Mouse (Mus musculus) kidney, adult 9 months (tissue): ENCODE data around the gene Sdr39u1.

Experiments
- DNase-seq: peaks from one replicate; pipeline ENCODE4 v3.0.0; 2022

Gene Sdr39u1

DNA sequence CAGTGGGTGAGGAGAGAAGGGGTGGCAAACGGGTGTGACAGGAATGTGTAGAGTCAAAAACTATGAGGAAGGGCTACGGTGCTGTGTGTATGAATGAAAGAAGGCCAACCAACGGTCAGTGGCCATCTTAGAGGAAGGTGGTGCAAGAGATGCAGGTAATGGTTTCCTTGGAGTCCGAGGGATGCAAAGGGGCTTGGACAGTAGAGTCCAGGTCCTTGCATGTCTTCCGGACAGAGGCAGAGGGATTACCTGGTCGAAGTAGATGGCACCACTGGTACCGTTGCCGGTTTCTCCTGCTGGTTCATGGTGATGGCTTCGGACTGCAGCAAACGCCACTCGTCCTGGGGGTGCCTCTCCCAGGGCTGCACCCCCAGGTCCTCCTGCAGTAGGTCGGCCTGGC is 16.4 kb downstream of the Sdr39u1 start:
- DNase-seq = no peak

DNA sequence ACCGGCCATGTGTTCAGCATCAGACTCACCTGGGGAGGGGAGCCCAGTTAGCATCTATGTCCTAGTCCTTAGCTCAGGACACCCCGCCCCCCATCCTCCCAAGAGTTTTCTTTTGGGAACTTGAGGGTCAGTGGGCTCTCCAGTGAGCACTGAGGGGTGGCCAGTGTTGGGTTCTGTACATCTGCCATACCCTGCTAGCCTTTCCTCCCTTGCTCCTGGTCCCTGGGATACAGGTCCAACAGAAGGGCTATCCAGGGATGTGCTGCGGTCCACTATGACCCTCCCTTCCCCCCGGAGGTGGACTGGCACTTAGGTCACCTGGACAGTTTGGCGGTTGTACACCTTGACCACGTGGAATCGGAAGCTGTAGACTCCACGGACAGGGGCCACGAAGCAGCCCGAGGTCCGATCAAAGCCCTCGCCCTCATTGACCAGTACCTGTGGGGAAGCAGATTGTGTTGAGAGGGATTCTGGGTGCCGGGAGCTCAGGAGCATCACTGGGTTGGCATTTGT is 16.9 kb downstream of the Sdr39u1 start:
- no peak for DNase-seq

DNA sequence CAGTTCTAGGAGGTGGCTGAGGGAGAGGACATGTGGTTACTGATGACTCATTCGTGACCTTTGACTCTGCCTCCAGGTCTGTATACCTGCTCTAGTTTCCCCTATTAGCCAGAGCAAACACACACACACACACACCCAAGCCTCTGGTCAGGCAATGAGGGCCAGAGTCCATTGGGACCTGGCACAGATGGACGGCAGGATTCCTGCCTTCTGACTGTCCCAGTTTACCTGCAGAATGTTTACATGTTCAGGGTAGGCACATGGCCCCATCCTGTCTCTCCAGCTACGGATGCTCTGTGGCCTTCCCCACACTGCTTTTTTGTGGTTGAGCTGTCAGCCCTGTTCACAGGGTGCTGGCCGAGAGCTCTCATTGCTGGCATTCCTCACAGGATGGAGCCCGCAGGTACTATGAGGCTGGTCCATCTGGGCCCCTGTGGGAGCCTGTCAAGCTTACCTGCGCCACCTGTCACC is 17.9 kb downstream of the Sdr39u1 start:
- DNase-seq = peak; percentile 79

DNA sequence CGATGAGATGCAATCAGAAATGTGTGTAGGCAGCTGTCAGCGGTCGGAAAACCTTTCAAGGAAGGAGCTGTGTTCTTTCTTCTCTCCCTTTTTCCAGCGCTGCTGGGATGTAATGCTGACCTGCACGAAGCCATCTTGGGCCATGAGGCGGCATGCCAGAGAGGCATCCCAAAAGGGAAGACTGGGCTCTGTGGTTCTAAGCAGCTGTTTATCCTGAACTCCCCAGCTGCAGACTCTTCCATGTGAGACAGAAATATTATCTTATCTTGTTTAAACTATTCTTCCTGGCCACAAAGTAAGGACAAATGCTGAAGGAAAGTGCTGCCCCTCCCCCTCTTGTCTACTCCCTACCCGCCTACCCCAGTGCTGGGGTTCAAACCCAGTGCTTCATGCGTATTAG is 19.1 kb downstream of the Sdr39u1 start:
- no peak for DNase-seq

DNA sequence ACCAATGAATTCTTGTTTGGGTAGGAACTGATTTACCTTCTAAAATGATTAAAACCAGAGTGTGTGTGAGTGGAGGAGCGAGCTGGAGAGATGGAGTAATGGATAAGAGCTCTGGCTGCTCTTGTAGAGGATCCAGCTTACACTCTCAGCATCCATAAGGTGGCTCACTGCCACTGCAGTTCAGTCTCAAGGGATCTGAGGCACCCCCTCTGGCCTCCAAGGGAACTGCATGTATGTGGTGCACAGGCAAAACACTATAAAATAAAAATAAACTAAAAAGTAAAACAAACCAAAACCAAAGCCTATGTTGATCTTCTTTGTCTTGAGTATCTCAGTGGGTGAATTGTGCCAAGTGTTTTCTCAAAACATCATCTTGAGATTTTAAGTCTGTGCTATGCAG is 20.5 kb downstream of the Sdr39u1 start:
- peak; percentile 86 for DNase-seq

DNA sequence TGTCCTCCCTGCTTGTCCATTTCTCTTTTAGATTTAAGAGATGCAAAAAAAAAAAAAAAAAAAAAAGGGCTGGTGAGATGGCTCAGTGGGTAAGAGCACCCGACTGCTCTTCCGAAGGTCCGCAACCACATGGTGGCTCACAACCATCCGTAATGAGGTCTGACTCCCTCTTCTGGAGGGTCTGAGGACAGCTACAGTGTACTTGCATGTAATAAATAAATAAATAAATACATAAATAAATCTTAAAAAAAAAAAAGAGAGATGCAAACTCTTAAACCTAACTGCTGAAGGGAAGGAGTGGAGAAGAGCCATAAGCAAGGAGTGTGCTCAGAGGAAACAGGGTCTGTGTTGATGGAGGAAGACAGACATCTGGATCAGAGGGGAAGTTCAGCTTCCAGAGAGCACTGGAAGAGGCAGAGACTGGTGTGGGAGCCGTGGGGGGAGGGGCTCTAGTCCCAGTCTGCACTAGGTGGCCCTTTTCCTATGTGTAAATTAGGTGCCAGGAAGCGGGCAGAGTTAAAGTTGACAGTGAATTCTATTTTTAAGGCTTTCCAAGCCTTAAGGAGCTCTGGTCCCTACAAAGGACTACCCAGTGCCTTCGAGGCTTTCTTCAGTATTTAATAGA is 21.7 kb downstream of the Sdr39u1 start:
- no peak for DNase-seq

DNA sequence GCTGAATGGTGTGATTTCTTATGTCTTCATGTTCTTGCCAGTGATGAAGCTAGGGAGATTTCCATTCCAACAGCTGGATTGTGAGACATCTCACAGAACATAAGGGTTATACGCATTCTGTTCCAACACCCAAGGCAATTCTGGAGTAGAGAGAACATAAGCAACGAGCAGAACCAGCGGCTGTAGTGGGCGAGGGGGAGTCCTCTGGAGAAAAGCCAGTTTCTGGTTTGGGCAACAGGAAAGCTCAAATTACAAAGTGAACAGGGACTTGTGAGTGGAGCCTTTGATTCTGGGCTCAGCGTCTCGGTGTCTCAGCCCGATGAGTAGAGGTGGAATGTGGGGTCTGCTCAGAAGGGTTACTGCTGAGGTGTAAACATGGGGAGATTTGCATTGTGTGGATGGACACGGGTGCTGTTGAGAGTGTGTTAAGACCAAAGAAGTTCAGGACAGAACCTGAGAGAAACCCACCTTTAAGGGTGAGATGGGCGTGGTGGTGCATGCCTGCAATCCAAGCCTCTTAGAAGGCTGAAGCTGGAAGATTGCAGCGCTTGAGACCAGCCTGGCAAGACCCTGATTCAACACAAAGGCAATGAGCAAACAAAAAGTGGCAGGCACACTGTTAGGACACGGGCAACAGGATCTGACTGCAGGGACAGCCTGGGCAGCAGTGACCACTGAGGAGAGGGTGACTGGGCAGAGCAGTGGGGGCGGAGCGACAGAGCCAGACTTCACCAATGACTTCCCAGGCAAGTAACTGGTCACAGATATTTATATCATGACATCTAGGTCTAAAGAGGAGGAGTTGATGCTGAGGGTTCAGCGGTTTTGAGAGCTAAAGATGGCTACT is 22.4 kb downstream of the Sdr39u1 start:
- no peak for DNase-seq

DNA sequence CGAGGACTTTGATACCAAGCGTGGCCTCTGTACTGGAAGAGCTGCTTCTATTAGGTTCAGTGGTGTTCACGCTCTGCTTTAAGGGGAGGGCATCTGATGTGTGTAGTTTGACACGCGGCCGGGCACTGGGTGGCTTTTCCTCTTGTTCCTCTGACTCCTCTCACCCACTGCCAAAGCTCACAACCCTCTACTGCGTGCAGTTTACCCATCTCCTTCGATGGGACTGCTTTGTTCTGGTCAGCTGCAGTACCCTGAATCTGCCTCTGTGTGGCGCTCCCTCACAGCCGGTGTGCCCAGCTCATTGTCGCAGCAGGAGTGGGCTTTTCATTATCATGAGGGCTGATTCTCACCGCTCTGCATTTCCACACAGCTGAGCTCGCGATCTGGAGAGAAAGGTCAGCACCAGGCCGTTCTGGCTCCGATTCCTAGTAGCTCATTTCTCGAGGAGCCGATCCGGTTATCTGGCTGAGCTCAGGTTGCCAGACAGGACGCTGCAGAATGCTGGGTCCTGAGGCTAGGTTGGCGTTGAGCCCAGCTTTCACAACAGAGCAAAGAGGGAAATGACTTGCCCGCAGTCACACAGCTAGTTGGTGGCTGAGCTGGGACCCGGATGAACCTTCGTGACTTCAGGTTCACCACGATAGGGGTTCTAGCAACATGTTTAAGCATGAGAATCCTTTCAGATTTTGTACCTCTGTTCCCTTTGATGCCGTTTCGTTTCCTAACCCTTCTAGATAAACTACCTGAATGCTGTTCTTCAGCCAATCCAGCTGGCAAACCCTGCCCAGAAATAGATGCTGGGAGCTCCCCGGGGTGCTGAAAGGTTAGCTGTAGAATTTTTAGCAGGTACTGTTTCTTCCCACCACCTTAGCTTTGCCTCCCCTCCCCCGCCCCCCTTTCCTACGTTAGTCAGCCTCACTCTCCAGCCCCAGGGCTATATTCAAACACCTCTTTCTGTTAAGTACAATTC is 26.1 kb downstream of the Sdr39u1 start:
- DNase-seq = peak; percentile 76

DNA sequence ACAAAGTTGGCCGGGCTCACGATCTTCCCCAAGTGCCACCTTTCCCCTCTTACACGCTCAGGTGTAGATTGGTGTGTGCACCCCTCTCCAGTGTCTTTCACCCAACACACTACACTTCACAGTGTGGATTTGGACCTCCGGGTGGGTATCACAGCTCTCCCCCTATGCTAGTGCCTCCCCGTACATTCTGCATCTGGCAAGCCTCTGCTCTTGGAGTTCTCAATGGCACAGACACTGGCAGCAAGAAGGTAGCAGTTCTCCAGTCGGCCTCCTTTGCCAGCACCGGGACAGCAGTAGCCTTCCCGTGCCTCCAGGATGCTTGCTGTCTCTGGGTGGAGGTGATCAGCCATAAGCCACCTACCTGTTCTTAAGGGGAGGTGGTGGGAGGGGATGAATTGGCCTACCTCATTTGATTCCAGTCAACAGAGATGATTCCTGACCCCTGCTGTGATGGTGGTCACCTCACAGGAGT is 26.8 kb downstream of the Sdr39u1 start:
- no peak for DNase-seq

DNA sequence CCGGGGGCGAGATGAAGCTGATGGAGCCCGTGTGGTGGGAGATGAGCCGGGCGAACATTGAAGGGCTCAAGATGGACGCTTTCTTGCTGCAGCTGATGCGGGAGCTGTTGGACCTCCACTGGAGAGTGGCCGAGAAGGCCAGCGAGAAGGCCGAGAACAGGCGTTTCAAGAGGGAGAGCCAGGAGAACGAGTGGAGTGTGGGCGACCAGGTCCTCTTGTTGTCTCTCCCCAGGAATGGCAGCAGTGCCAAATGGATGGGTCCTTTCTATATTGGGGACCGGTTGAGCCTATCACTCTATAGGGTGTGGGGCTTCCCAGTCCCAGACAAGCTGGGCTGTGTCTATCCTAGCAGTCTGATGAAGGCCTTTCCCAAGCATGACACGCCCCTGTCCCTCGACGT is 27.5 kb downstream of the Sdr39u1 start:
- no peak for DNase-seq

DNA sequence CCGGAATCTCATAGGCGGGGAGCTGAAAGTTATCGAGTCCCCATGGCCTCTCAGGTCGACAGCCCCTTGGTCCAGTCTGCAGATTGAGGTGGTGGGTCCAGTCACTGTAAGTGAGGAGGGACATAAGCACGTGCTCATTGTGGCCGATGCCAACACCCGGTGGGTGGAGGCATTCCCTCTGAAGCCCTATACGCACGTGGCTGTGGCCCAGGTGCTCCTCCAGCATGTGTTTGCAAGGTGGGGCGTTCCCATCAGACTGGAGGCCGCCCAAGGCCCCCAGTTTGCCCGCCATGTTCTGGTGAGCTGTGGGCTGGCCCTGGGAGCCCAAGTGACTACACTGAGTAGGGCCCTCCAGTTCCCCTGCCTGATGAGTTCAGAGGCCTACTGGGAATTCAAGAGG is 28.1 kb downstream of the Sdr39u1 start:
- no peak for DNase-seq

DNA sequence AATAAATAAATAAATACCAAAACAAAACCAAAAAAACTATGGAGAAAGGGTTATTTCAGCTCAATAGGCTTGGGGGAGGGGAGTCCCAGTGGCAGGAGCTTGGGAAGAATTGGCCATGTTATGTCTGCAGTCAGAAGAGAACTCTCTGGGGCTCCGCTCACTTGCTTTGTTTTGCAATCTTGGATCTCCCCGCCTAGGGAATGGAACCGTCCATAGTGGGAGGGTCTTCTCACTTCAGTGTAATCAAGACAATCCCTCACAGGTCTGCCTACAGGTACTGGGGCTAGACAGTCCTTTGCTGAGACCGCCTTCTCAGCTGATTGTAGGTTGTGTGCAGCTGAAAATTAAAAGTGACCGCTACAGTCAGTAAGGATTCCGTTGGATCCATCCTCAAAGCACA is 30.6 kb downstream of the Sdr39u1 start:
- no peak for DNase-seq

DNA sequence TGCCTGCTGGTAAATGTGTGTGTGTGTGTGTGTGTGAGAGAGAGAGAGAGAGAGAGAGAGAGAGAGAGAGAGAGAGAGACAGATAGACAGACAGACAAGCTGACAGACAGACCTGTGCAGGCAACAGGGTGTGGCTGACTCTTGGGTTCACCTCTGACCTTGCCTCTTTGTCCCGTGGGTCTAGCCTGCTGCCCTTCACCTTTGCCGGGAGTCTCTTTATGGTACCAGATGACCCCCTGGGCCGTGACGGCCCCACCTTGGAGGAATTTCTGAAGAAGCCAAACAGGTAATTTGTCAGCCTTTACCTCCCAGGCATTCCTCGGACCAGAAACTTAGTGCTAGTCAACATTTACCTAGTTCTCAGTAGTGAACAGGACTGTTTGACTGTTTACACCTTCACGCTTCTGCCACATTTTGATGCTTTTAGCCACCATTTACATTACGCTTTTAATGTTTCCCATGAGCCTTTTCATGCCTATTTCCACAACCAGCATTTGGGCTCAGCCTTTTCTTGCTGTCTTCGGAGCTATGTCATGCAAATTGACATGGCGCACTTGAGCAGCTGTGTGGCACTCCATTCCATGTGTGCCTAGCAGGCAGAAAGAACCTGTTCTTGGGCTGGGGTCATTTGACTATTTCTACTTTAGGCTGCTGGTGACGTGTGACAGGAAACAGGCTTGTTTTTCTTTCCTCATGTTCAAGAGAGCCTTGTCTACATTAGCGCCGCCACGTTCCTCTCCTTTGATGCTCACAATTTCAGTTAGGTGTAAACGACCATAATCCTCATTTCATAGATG is 31.7 kb downstream of the Sdr39u1 start:
- DNase-seq = no peak

DNA sequence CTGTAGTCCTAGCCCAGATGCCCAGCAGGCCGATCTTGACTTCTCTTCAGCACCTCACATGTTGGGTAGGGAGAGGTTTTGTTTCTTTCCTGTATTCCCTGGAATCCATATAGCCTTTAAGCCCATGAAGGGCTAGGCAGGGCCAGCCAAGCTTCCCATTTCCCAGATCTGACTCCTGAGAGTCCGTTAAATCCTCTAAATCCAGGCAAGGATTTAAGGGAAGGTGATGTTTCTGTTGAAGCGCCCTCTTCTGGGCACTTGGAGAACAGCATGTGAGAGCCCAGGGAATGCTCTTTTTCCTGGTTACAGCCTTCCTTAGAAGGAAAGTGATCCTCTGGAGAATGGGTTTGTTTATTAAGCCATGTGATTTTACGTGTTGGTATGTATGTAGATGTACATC is 33.1 kb downstream of the Sdr39u1 start:
- DNase-seq = peak; percentile 64

DNA sequence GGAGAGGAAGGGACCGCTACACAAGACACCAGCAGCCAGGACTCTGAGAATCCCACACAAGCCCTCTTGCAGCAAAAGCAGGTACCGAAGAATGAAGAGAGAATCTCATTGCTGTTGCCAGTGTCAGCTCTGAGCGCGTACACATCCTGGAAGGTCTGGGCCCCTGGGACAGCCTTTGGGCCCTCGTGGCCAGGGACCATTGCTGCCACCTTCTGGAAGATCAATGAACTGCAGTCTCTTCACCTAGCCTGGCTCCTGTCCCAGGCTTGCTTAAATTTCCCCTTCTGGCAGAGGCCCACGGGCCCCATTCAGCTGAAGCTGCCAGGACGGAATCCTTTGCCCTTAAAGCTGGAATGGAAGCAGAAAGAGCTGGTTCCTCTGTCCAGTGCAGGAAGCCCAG is 36.3 kb downstream of the Sdr39u1 start:
- peak; percentile 82 for DNase-seq

DNA sequence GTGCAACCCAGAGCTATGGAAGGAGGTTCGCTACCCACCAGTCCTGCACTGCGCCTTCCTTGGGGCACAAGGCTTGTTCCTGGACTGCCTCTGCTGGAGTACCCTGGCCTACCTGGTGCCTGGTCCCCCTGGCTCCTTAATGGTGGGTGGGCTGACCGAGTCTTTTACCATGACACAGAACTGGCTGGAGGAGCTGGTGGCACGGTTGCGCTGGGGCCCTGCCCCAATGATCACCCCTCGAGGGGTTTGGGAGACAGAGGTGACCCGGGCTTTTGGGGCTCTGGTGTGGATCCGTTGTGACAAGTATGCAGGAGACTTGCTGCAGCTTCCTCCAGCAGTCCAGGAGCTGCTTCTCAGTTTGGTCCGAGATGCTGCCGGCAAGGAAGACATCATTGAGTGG is 37.1 kb downstream of the Sdr39u1 start:
- no peak for DNase-seq

DNA sequence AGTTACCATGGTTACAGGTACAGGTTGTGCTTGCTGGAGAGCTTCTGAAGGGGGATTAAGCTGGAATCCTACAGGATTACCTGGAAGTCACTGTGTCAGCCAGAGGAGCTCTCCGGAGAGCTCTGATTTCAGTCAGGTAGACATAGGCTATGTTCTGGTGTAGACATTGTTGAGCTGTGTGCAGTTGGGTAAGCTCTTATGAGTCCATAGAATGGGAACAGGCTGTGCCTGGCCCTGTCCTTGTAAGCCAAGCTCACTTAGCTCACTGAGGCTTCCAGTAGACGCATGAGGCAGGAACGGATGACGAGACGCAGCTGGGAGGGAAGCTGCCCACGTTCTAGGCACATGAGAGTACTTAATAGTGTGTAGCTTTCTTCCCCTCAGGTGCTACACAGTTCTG is 37.9 kb downstream of the Sdr39u1 start:
- DNase-seq = no peak

DNA sequence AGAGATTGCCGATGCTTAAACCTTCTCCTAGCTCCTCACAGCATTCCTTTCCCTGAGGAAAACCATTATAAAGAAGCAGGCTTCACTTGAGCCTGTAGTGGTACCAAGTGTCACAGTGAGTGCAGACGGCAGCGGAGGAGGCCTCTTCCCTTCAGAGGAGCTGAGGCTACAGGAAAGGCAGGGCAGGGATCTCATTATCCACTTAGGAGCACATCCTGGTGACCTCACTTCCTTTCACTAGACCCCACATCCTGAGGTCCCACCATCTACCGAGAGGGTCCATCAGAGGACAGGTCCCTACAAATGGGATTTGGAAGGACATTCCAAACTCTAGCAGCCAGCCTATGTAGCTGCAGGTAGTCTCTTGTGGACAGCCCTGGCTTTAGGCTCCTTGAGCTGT is 42.5 kb downstream of the Sdr39u1 start:
- DNase-seq = no peak

DNA sequence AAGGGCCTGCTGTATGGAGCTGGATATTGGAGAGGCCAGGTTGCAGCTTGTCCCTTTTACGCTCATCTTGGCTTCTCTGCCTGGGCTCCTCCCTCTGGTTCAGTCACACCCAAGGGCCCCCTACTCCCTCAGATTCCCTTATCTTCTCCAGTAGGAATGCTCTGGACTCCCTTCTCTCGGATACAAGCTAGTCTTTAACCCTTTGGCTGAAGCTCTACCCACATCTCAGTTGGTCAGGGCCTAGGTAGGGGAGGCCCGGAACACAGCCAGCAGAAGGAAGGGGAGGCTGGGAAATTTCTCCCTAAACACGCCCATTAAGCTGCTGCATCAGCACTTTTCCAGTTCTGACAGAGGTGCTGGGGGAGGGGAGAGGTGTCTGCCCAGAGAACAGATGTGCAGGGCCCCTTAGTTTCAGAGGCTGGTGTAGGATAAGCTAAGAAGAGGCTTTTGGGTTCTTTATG is 45.0 kb downstream of the Sdr39u1 start:
- peak; percentile 36 for DNase-seq

DNA sequence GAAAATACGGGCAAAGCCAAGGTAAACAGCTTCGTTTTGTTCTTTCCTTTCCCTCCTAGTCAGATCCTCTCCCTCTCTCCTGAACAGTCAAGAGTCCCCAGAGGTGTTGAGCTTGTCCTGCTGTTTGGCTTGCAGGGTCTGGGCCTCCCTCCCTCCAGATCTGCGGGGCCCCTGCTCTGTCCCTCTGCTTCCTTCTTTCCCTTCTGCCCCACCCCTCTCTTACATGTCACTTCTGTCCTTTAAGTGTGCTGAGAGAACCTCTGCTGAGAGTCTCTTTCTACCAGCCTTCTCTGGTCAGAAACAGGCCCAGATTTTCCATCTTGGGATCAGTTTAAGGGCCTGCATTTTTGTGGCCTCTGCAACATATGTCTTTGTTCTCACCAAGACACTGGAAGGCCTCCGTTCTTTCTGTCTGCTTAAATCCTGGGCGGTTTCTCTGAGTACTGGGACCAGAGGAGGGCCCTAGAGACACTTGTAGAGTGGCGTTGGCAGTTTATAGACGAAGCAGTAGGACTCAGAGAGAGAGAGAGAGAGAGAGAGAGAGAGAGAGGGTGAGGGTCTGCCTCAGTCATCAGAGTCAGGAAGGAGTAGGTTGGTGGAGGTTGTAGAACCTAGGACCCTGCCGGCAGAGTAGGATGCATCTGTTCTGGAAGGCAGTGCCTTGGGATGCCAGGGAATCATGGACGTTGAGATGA is 45.5 kb downstream of the Sdr39u1 start:
- no peak for DNase-seq

DNA sequence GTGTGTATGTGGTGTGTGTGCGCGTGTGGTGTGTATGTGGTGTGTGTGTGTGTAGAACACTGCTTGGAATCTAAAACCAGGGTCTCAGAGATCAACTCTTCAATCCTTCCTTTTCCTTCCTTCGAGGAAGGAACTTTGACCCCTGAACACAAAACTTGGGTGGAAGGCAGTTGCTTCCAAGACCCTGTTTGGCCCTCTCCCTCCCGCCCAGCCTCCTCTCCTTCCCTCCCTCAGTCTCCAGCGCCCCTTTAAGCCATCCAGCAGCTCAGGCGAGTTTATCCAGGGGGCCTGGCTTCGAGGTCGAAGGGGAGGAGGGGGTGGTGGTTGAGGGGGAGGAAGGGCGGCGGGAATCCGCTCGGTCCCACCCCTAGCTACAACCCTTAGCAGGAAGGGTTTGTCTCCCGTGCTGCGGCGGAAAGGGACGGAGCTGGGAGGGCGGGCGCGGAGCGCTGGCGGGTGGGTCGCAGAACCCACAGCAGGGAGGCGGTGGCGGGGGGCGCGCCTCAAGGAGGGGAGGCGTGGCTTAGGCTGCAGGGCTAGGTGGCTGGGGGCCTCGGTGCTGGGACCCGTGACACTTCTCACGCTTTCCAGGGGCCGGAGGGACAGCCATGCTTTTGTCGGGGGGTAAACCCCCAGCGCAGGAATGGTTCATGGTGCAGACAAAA is 46.3 kb downstream of the Sdr39u1 start, which contains the start of gene Nynrin:
Gene Nynrin, plus strand, starts transcription at position 390 of the 665 bp plus-strand sequence.
- DNase-seq = peak; percentile 20
